Mouse (Mus musculus): ENCODE results near the gene Igfbp2. TPM values are rescaled to one million over a fixed set of nuclear protein-coding genes. Genes with fewer than 3 reads are reported as not detected.

Igfbp2 gene
- total and polyA plus RNA-seq, 2 experiments: 500 to 1,009 TPM

- H3K27me3 ChIP-seq (ENCODE audit: control insufficient read depth, insufficient read depth, low read length): no peaks in the 10 kb centered on the region
- no peak overlapping the region for H3K4me3 ChIP-seq (ENCODE audit: insufficient read depth, low read depth, low read length)
- no peaks in the 10 kb centered on the region for H3K4me1 ChIP-seq (ENCODE audit: control insufficient read depth, insufficient read depth, low read length)
- no peaks in the 10 kb centered on the region for H3K36me3 ChIP-seq (ENCODE audit: control insufficient read depth, insufficient read depth, low read length)
- no peak overlapping the region for H3K27ac ChIP-seq (replicated peaks; ENCODE audit: insufficient read depth, low read depth, low read length)
- H3K9ac ChIP-seq (ENCODE audit: low read depth, low read length): no peak overlapping the region
- 88% methylated on average over 2 of the region's 2 CpGs for WGBS
- DNase-seq (ENCODE audit: extremely low read depth, low read depth, low spot score): no peak
- H3K79me2 ChIP-seq (ENCODE audit: control insufficient read depth, insufficient read depth, low read length): no peaks in the 10 kb centered on the region
- TF ChIP-seq CTCF (IDR thresholded peaks at IDR 0.05; ENCODE audit: low read depth, low read length): no peak
- TF ChIP-seq POLR2A (IDR thresholded peaks at IDR 0.05; ENCODE audit: extremely low read depth, insufficient read depth, low read length): no peak
Observed at GRCm38 (mm10) chr1:72860502-72860901, 36.2 kb downstream of the Igfbp2 start.

- no peaks in the 10 kb centered on the region for H3K27me3 ChIP-seq (ENCODE audit: control insufficient read depth, insufficient read depth, low read length)
- DNase-seq (ENCODE audit: extremely low read depth, low read depth, low spot score): no peak
- H3K27ac ChIP-seq (replicated peaks; ENCODE audit: insufficient read depth, low read depth, low read length): no peak overlapping the region
- no peaks in the 10 kb centered on the region for H3K4me1 ChIP-seq (ENCODE audit: control insufficient read depth, insufficient read depth, low read length)
- H3K79me2 ChIP-seq (ENCODE audit: control insufficient read depth, insufficient read depth, low read length): no peaks in the 10 kb centered on the region
- TF ChIP-seq POLR2A (IDR thresholded peaks at IDR 0.05; ENCODE audit: extremely low read depth, insufficient read depth, low read length) (no peak), CTCF (IDR thresholded peaks at IDR 0.05; ENCODE audit: low read depth, low read length) (no peak)
- WGBS: 82% methylated on average over 2 of the region's 2 CpGs
- H3K9ac ChIP-seq (ENCODE audit: low read depth, low read length): no peak overlapping the region
- H3K4me3 ChIP-seq (ENCODE audit: insufficient read depth, low read depth, low read length): no peak overlapping the region
- no peaks in the 10 kb centered on the region for H3K36me3 ChIP-seq (ENCODE audit: control insufficient read depth, insufficient read depth, low read length)
Observed at GRCm38 (mm10) chr1:72861702-72862101, 37.4 kb downstream of the Igfbp2 start.

GRCm38 (mm10) chr1:72862248-72862647 lies 37.9 kb downstream of the Igfbp2 start:
- 86% methylated on average over 21 of the region's 21 CpGs for WGBS
- Histone ChIP-seq H3K27ac (replicated peaks; ENCODE audit: insufficient read depth, low read depth, low read length) (no peak overlapping the region), H3K4me1 (ENCODE audit: control insufficient read depth, insufficient read depth, low read length) (no peaks in the 10 kb centered on the region), H3K36me3 (ENCODE audit: control insufficient read depth, insufficient read depth, low read length) (no peaks in the 10 kb centered on the region), H3K4me3 (ENCODE audit: insufficient read depth, low read depth, low read length) (no peak overlapping the region), H3K79me2 (ENCODE audit: control insufficient read depth, insufficient read depth, low read length) (no peaks in the 10 kb centered on the region), H3K9ac (ENCODE audit: low read depth, low read length) (no peak overlapping the region), H3K27me3 (ENCODE audit: control insufficient read depth, insufficient read depth, low read length) (no peaks in the 10 kb centered on the region)
- DNase-seq (ENCODE audit: extremely low read depth, low read depth, low spot score): no peak
- TF ChIP-seq POLR2A (IDR thresholded peaks at IDR 0.05; ENCODE audit: extremely low read depth, insufficient read depth, low read length) (no peak), CTCF (IDR thresholded peaks at IDR 0.05; ENCODE audit: low read depth, low read length) (no peak)

- H3K36me3 ChIP-seq (ENCODE audit: control insufficient read depth, insufficient read depth, low read length): no peaks in the 10 kb centered on the region
- no peaks in the 10 kb centered on the region for H3K4me1 ChIP-seq (ENCODE audit: control insufficient read depth, insufficient read depth, low read length)
- no peak for DNase-seq (ENCODE audit: extremely low read depth, low read depth, low spot score)
- no peak overlapping the region for H3K9ac ChIP-seq (ENCODE audit: low read depth, low read length)
- TF ChIP-seq CTCF (IDR thresholded peaks at IDR 0.05; ENCODE audit: low read depth, low read length) (no peak), POLR2A (IDR thresholded peaks at IDR 0.05; ENCODE audit: extremely low read depth, insufficient read depth, low read length) (no peak)
- no peaks in the 10 kb centered on the region for H3K27me3 ChIP-seq (ENCODE audit: control insufficient read depth, insufficient read depth, low read length)
- H3K4me3 ChIP-seq (ENCODE audit: insufficient read depth, low read depth, low read length): no peak overlapping the region
- H3K27ac ChIP-seq (replicated peaks; ENCODE audit: insufficient read depth, low read depth, low read length): no peak overlapping the region
- H3K79me2 ChIP-seq (ENCODE audit: control insufficient read depth, insufficient read depth, low read length): no peaks in the 10 kb centered on the region
- WGBS: 87% methylated on average over 8 of the region's 8 CpGs
Observed at GRCm38 (mm10) chr1:72863692-72864091, 39.4 kb downstream of the Igfbp2 start.

- Histone ChIP-seq H3K27me3 (ENCODE audit: control insufficient read depth, insufficient read depth, low read length) (no peaks in the 10 kb centered on the region), H3K79me2 (ENCODE audit: control insufficient read depth, insufficient read depth, low read length) (no peaks in the 10 kb centered on the region), H3K9ac (ENCODE audit: low read depth, low read length) (no peak overlapping the region), H3K4me3 (ENCODE audit: insufficient read depth, low read depth, low read length) (no peak overlapping the region), H3K27ac (replicated peaks; ENCODE audit: insufficient read depth, low read depth, low read length) (no peak overlapping the region), H3K4me1 (ENCODE audit: control insufficient read depth, insufficient read depth, low read length) (no peaks in the 10 kb centered on the region), H3K36me3 (ENCODE audit: control insufficient read depth, insufficient read depth, low read length) (no peaks in the 10 kb centered on the region)
- no peak for DNase-seq (ENCODE audit: extremely low read depth, low read depth, low spot score)
- TF ChIP-seq POLR2A (IDR thresholded peaks at IDR 0.05; ENCODE audit: extremely low read depth, insufficient read depth, low read length): no peak
- TF ChIP-seq CTCF (IDR thresholded peaks at IDR 0.05; ENCODE audit: low read depth, low read length): no peak
- WGBS: 80% methylated on average over 3 of the region's 3 CpGs
Observed at GRCm38 (mm10) chr1:72864272-72864671, 40.0 kb downstream of the Igfbp2 start.

- H3K27ac ChIP-seq (replicated peaks; ENCODE audit: insufficient read depth, low read depth, low read length): no peak overlapping the region
- WGBS: 34% methylated on average over 6 of the region's 6 CpGs
- no peak overlapping the region for H3K9ac ChIP-seq (ENCODE audit: low read depth, low read length)
- no peaks in the 10 kb centered on the region for H3K27me3 ChIP-seq (ENCODE audit: control insufficient read depth, insufficient read depth, low read length)
- TF ChIP-seq CTCF (IDR thresholded peaks at IDR 0.05; ENCODE audit: low read depth, low read length) (peak; percentile 81), POLR2A (IDR thresholded peaks at IDR 0.05; ENCODE audit: extremely low read depth, insufficient read depth, low read length) (no peak)
- no peaks in the 10 kb centered on the region for H3K36me3 ChIP-seq (ENCODE audit: control insufficient read depth, insufficient read depth, low read length)
- H3K79me2 ChIP-seq (ENCODE audit: control insufficient read depth, insufficient read depth, low read length): no peaks in the 10 kb centered on the region
- DNase-seq (ENCODE audit: extremely low read depth, low read depth, low spot score): peak; percentile 46
- H3K4me1 ChIP-seq (ENCODE audit: control insufficient read depth, insufficient read depth, low read length): peaks cover 1% of the 10 kb centered on the region; the same call in 1 of the 2 replicates
- H3K4me3 ChIP-seq (ENCODE audit: insufficient read depth, low read depth, low read length): no peak overlapping the region
Observed at GRCm38 (mm10) chr1:72865900-72866299, 41.6 kb downstream of the Igfbp2 start.
